Mouse (Mus musculus): ENCODE measurements around the gene Gm34653.
A peak's percentile ranks its signal among the peaks of the same experiment; 100 is the strongest.
"Not testable (repeated sequence)": the region's sequence is repeated elsewhere in the genome, so short reads cannot be mapped to it uniquely, and the experiment has no call there.

The Gm34653 gene

DNA sequence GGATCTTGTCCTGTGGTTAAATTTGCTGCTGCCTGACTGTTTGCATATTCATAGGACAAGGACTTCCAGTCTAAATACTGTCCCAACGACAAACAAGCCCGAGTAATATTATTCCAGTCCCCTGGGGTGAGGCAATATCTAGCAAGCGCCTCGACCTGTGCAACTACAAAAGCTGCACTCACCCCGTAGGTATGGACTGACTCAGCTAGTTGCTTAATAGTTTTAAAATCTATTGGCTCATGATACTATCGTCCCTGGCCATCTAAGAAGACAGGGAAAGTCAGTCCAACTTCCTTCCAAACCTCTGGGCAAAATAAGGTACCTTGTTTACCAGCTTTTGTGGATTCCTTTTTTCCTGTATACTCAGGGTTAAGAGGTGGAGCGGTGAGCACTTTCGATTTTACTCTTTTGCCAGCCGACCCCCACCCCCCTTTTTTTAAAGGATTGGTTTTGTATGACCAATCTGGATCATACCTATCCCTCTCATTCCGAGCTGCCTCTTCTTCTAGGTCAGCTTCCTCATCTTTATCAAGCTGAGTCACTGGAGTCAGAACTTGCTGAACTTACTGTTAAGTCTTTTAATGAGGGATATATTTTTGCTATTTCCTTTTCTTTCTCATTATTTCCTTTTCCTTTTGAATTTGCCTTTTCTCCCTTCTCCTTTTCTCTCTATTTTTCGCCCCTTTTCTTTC, at the start of gene Gm34653:
TSS of gene Gm34653 (plus strand) at position 242 of the 692 bp plus-strand sequence.
- not testable (repeated sequence) for DNase-seq

GRCm38 (mm10) chr2:34783064-34784020, 49.5 kb upstream of the Gm34653 start:
- no peak for DNase-seq

GRCm38 (mm10) chr2:34784085-34784484, 48.7 kb upstream of the Gm34653 start:
- peak; percentile 44 for DNase-seq

DNA sequence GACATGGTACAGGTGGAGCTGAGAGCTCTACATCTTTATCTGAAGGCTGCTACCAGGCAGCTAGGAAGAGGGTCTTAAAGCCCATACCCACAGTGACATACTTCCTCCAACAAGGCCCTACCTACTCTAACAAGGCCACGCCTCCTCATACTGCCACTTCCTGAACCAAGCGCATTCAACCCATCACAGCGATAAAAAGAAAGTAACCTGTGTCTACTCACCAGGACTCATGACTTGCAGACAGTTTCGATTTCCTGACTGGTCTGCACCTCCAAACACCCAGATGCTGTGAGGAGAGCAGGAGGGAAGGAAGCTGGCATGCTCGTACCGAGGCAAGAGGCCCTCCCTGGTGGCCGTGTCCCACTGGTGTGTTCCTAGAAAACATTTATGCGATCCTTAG, 42.5 kb upstream of the Gm34653 start:
- no peak for DNase-seq

DNA sequence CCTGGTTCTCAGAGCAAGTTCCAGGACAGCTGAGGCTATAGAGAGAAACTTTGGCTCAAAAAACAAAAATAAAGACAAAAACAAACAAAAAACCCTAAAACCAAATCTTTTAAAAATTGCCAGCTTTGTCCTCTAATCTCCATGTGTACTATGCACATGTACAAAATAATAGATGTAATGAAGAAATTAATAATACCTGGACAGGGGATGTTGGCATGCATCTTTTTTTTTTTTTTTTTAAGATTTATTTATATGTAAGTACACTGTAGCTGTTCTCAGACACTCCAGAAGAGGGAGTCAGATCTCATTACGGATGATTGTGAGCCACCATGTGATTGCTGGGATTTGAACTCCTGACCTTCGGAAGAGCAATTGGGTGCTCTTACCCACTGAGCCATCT, 40.3 kb upstream of the Gm34653 start:
- not testable (repeated sequence) for DNase-seq

- DNase-seq: no peak
Observed at GRCm38 (mm10) chr2:34794511-34794910, 38.3 kb upstream of the Gm34653 start.

- DNase-seq: no peak
Observed at GRCm38 (mm10) chr2:34795426-34795825, 37.4 kb upstream of the Gm34653 start.

DNA sequence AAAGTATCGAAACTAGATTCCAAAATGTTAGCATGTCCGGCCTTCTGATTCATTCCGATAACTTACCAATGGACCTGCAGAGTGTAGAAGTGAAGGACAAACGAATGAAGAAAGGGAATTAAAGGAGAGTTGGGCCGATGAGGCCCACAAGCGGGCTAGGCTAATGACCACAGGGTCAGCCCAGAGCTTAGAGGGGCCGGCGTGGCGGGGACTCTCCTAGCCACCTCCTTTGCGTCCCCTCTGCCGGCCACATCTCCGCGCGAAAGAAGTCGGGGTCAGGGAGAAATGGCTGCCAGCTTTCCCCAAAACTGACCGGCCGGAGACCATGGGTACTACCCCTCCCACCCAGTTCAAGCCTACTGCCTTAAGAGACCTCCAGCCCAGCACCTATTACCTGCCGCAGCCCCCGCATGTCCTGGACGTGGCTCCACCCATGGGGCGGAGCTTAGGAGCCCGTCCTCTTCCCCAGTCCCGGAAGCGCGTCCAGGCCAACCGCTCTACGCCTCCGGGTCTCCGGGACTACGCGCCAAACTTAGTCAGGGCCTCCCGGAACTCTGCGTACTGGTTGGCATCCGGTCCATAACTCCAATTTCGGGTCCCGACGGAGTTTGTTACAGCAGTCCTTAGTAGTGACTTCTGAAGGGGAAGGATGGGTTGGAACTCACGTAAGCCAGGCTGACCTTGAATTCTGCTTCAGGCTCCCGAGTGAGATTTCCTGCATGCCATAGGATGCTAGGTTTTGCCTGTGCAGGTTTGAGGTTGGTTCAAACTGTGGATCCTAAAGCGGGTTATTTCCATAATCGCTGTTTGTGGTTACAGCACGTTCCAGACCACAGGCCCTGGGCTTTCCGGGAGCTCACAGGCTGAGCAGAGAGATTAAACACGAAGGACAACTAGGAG, 33.2 kb upstream of the Gm34653 start, which contains the start of gene Rabepk:
TSS of gene Rabepk (minus strand) at position 556 of the 900 bp plus-strand sequence.
- DNase-seq: peak; percentile 93

DNA sequence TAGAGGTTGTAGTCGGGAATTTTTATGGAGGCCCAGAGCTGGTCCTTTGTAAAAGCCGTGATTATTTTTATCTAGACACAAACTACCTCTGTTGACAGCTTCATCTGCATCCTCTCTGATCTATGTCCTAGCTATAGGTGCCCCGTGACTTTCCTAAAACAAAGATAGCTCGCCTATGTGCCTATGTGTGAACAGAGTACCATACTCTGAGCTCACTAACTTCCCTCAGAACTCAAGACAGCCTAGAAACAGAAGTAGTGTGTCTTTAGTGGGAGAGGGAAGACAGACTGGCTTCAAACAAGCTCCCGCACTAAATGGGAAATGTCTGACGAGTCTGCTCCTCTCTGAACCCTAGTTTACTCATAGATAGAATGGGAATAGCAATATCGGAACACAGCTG, 32.4 kb upstream of the Gm34653 start:
- DNase-seq: no peak

DNA sequence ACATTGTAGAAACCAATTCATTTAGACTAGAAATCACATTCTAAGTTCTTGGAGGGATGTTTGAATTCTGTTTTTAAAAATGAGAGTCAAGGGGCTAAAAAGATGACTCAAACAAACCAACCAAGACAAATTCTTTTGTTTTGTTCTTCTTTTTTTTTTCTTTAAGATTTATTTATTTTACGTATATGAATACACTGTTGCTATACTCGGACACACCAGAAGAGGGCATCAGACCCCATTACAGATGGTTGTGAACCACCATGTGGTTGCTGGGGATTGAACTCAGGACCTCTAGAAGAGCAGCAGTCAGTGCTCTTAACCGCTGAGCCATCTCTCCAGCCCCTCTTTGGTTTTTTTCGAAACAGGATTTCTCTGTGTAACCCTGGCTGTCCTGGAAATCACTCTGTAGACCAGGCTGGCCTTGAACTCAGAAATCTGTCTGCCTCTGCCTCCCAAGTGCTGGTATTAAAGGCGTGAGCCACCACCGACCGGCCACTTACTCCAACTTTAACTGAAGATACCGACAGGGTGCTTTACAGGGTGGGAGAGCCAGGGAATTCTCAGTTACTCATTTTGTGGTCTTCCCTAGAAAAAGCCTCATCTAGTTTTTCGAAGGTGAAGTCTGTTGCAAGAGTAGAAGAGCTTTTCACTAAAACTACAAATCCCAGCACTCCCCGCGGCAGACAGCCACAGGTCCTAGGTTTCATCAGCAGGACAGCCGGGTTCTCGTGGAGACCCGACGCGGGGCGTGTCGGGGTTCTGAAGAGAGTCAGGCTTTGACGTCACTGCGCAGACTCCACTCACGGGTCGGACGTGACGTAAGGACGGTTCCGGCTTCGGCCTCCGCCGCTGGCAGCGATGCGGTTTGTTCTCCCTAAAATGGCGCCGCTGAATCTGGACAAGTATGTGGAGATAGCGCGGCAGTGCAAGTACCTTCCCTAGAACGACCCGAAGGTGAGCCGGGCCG, 31.0 kb upstream of the Gm34653 start:
- DNase-seq: peak; percentile 99

DNA sequence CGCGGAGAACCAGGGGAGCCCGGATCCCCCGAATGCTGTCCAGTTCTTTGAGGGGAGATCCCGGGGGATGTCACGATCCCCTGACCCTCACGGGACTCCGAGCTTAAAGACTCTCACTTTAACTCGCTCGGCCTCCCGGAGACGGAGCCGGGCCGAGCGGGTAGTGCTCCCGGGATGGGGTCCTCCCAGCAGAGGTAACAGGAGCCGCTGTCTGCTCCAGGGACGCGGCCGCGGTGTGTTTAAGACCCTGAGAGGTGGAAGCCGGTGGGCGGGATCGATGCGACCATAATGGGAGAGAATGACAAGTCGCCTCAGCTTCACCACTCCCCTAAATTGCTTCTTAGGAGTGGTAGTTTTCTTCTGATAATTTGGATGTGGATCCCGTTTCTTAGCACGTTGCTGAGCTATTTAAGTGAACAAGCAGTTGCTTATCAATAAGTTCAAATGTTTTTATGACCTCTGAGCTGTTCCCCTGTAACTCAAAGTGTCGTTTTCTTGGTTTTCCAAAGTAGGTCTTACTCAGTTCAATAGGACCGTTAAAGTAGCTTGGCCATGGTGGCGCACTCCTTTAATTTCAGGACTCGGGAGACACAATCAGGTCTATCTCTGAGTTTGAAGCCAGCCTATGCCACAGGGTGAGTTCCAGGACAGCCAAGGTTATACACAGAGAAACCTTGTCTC, 30.1 kb upstream of the Gm34653 start:
- DNase-seq: peak; percentile 46

- no peak for DNase-seq
Observed at GRCm38 (mm10) chr2:34803746-34804145, 29.1 kb upstream of the Gm34653 start.

DNA sequence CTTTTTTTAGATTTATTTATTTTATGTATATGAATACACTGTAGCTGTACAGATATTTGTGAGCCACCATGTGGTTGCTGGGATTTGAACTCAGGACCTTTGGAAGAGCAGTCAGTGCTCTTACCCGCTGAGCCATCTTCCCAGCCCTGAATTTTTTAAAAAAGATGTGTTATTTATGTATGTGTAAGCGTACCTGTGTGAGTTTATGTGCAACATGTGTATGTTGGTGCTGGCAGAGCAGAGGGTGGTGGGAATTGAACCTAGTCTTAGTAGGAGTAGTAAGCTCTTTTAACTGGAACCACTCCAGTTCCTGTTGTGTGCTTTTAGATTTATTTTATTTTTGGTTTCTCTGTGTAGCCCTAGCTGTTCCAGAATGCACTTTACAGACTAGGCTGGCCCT, 28.6 kb upstream of the Gm34653 start:
- no peak for DNase-seq

DNA sequence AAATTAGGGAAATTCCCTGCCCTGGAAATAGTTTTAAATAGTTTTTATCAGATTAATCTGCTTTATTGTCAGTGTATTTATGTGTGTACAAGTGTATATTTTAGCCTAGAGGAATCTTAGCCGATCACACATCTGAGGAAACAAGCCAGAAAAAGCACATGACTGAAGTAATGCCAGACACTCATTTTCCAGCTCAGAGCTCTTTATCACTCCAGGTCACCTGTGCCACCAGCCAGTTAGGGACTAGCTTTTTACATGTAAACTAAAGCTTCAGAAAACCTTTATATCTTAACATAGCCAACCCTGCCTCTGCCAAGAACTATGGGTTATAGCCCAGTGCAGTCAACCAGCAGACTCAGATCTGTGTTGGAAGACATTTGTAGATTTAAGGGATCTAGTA, 28.0 kb upstream of the Gm34653 start:
- peak; percentile 30 for DNase-seq

DNA sequence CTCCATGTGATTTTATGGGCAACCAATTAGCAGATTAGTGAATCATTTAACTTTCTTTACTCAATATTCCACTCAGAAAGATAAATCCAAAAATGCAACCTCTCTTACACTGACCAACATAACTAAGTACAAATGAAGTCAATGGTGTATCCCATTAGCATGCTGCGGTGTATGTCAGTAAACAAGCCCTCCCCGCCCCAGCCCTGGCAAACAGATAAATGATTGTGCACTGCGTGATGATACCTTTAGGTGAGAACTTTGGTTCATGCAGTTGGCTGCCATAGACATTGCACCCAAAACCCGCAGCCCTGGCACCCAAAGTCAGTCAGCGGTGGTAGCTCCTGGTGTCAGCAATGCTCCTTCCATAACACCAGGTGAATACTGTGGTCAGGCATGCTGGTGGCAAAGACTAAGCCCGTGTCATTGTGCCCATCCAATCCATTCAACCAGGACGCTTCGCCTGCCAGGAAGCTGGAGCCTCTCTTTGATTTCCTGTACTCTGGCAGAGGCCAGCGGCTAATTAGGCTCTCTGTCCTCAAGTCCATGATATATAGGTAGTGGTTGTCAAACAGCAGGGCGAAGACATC, 27.4 kb upstream of the Gm34653 start:
- peak; percentile 13 for DNase-seq

- no peak for DNase-seq
Observed at GRCm38 (mm10) chr2:34808057-34808456, 24.8 kb upstream of the Gm34653 start.

- DNase-seq: no peak
Observed at GRCm38 (mm10) chr2:34809568-34809967, 23.2 kb upstream of the Gm34653 start.

DNA sequence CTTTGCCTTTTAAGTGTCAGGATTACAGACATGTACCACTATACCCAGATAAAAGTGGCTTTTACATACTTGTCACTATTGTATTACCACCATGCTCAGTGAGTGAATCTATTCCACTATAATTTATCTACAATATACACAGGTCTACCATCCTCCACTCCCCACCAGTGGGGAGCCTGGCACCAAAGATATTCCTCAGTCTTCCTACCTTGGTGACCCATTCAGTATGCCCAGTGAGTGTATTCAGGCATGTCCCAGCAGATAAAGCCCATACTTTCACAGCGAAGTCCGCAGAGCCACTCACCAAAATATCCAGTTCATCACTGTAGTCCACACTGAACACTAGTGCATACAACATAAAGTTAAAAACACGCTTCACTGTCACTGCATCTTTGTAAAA, 22.0 kb upstream of the Gm34653 start:
- DNase-seq: no peak

- no peak for DNase-seq
Observed at GRCm38 (mm10) chr2:34812706-34813105, 20.1 kb upstream of the Gm34653 start.

DNA sequence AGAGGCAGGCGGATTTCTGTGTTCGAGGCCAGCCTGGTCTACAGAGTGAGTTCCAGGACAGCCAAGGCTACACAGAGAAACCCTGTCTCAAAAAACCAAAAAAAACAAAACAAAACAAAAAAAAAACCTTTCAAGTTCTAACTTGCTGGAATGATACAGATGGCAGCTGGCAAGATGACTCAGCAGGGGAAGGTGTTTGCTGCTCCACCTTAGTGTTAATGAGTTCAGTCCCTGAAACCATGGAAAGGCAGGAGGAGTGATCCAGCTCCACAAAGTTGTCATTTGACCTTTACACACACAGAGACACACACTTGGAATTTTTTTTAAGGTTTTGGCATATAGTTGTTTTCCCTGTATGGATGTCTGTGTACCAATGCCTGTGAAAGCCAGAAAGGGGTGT, 16.9 kb upstream of the Gm34653 start:
- DNase-seq: not testable (repeated sequence)

DNA sequence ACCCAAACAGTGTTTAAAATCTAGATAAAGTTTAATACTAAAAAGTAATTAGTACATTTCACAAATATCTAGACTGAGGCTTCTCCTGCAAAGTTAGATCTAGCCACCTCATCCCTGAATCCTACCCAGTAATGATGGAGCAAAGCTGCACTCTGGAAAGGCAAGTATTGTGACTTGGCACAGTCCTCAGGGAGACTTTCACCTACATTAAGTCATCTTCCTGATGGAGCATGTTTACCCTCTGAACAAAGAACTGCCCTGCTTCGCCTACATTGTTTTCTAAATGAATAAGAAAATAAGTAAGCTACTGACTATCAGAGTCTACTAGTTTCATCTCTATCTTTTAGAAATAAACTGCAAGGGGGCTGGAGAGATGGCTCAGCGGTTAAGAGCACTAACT, 14.3 kb upstream of the Gm34653 start:
- DNase-seq: no peak
